Mouse (Mus musculus): ENCODE measurements around the gene Kpna7.

- TF ChIP-seq CTCF (IDR thresholded peaks at IDR 0.05; ENCODE audit: low read depth, low read length) (peak; percentile 73), EP300 (IDR thresholded peaks at IDR 0.05; ENCODE audit: insufficient read depth, low read depth, low read length) (no peak)
Observed at GRCm38 (mm10) chr5:145119385-145119784, 35.6 kb upstream of the Kpna7 start.
